Mouse (Mus musculus) olfactory bulb, adult 2 months (tissue): Measurements from ENCODE around the gene Ipo13. TPM values are rescaled to one million over a fixed set of nuclear protein-coding genes. Genes with fewer than 3 reads are reported as not detected.

Experiments
- H3K27ac ChIP-seq: fragments of 200-500 bp; 2 replicates; pipeline ENCODE4 v1.5.1; 2012; ENCODE audit warnings: low read depth, low read length; ENCODE audit not compliant: insufficient read depth
- H3K4me1 ChIP-seq: fragments of 200-500 bp; 2 replicates; pipeline ENCODE4 v1.6.1; 2012; ENCODE audit warnings: low read length; ENCODE audit not compliant: control insufficient read depth, insufficient read depth
- H3K4me3 ChIP-seq: fragments of 200-500 bp; 2 replicates; pipeline ENCODE4 v1.5.1; 2012; ENCODE audit warnings: mild to moderate bottlenecking, low read depth, low read length, moderate library complexity; ENCODE audit not compliant: insufficient read depth
- CTCF ChIP-seq: fragments of 200-500 bp; IDR thresholded peaks from 2 replicates; pipeline ENCODE4 v1.5.1; 2012; ENCODE audit warnings: low read depth, mild to moderate bottlenecking, low read length, moderate library complexity; ENCODE audit not compliant: insufficient read depth
- POLR2A ChIP-seq: fragments of 200-500 bp; IDR thresholded peaks from 2 replicates; pipeline ENCODE4 v1.6.1; 2012; ENCODE audit warnings: mild to moderate bottlenecking, low read depth, low read length, moderate library complexity; ENCODE audit not compliant: insufficient read depth
- WGBS: fragments of 180-500 bp; shearing (Covaris S2); methylation state at CpG from one replicate; pipeline ENCODE4 v1.1.7; 2018; 5-methylcytosine and 5-hydroxymethylcytosine counted together
- polyA plus RNA-seq: library from polyadenylated mRNA; stranded (reverse); fragments of >200 nt; gene quantifications from 2 replicates; pipeline ENCODE4 v1.2.4, GENCODE M21; 2012; ENCODE audit warnings: low replicate concordance; ENCODE audit not compliant: missing spikeins, insufficient read depth, insufficient read length

The Ipo13 gene
- polyA plus RNA-seq, 1 experiment: not detected

DNA sequence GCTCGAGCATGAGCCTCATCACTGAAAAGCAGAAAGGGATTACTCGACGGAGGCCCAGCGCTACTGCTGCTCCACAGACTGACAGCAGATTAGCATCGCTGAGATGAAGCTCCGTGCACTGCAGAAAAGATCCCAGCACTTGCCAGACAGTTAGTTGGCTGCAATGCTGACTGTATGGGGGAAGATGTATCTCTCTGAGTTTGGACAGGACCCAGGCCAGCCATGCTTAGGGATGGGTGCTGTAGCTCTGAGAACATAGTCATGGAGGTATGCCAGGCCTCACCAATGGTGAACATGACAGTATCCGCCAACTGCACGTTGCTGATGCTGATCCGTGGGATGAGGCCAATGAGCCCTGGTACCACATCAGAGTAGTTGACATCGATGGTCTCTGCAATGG is 10.7 kb downstream of the Ipo13 start:
- Histone ChIP-seq H3K4me1 (peaks cover 18% of the 10 kb centered on the region; the same call in 1 of the 2 replicates), H3K27ac (no peak overlapping the region), H3K4me3 (no peak overlapping the region)
- WGBS: 61% methylated on average over 10 of the region's 10 CpGs
- no peak for TF ChIP-seq POLR2A
- no peak for TF ChIP-seq CTCF

- TF ChIP-seq CTCF (no peak), POLR2A (no peak)
- Histone ChIP-seq H3K27ac (no peak overlapping the region), H3K4me1 (no peaks in the 10 kb centered on the region), H3K4me3 (no peak overlapping the region)
- 82% methylated on average over 3 of the region's 3 CpGs for WGBS
These were observed 16.7 kb downstream of the Ipo13 start for GRCm38 (mm10) chr4:117898111-117898510.

GRCm38 (mm10) chr4:117896031-117896430 is 18.8 kb downstream of the Ipo13 start:
- H3K4me1 ChIP-seq: peaks cover 5% of the 10 kb centered on the region; the same call in 1 of the 2 replicates
- TF ChIP-seq POLR2A (no peak), CTCF (no peak)
- 95% methylated on average over 6 of the region's 6 CpGs for WGBS
- no peak overlapping the region for H3K27ac ChIP-seq
- H3K4me3 ChIP-seq: no peak overlapping the region

- TF ChIP-seq POLR2A (no peak), CTCF (no peak)
- H3K4me3 ChIP-seq: no peak overlapping the region
- peaks cover 9% of the 10 kb centered on the region for H3K4me1 ChIP-seq
- no peak overlapping the region for H3K27ac ChIP-seq
- WGBS: 69% methylated on average over 7 of the region's 7 CpGs
These were observed 19.5 kb downstream of the Ipo13 start for GRCm38 (mm10) chr4:117895339-117895738.

- WGBS: 89% methylated on average over 8 of the region's 8 CpGs
- H3K27ac ChIP-seq: no peak overlapping the region
- H3K4me1 ChIP-seq: peaks cover 9% of the 10 kb centered on the region
- H3K4me3 ChIP-seq: no peak overlapping the region
- no peak for TF ChIP-seq CTCF
- TF ChIP-seq POLR2A: no peak
These were observed 20.2 kb downstream of the Ipo13 start for GRCm38 (mm10) chr4:117894601-117895000.

GRCm38 (mm10) chr4:117893376-117893775 is 21.4 kb downstream of the Ipo13 start:
- no peak overlapping the region for H3K27ac ChIP-seq
- peaks cover 9% of the 10 kb centered on the region for H3K4me1 ChIP-seq
- H3K4me3 ChIP-seq: no peak overlapping the region
- TF ChIP-seq CTCF (no peak), POLR2A (no peak)
- WGBS: 40% methylated on average over 9 of the region's 9 CpGs

DNA sequence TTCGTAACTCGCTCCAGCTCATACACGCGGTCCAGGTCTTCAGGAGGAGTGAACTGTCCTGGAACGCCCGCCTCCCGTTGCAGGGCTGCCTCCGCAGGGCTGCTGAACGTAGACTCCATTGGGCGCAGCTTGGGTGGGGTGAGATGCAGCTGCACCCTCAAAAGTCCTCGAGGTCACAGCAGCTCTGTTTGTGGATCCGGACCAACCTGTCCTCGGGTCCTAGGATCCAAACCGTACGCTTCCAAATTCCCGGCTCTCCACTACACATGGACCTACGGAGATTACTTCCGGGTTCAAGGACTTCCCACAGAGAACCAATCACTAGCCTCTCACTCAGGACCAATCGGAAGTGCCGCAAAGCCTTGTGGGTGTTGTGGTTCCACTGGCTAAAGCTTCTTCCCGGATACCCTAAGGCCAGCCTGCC is 23.0 kb downstream of the Ipo13 start, which contains the start of gene Dph2:
Dph2 (minus strand) TSS at position 295 of the 424 bp plus-strand sequence.
- Histone ChIP-seq H3K4me1 (peaks cover 9% of the 10 kb centered on the region), H3K27ac (0 out of 2 replicates have a peak within 1 kb of the TSS, but pooled peaks have one; percentile 3), H3K4me3 (peak within 1 kb of the TSS; percentile 72)
- TF ChIP-seq POLR2A (no peak), CTCF (no peak)
- WGBS: 0% methylated on average over 21 of the region's 21 CpGs

DNA sequence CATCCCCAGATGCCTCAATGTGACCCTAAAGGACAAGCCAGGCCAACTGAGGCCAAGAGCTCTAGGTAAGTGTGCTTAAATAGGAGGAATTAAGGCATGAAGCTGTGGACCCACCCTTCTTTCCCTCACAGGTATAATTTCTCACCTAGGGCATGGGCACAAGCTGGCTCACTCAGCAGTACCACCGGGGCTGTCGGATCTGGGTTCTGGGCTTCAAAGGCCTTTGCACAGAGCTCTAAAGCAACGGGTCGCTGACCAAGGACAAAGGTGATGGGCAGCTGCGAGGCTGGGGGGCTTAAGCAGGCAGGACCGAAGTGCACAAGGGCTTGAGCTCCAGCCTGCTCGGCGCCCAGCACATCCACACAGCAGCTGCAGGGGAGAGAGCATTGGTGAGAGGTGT is 24.0 kb downstream of the Ipo13 start:
- 55% methylated on average over 8 of the region's 8 CpGs for WGBS
- Histone ChIP-seq H3K4me1 (peaks cover 15% of the 10 kb centered on the region), H3K4me3 (no peak overlapping the region), H3K27ac (no peak overlapping the region)
- no peak for TF ChIP-seq POLR2A
- TF ChIP-seq CTCF: no peak

- no peak overlapping the region for H3K27ac ChIP-seq
- WGBS: 89% methylated on average over 14 of the region's 14 CpGs
- H3K4me1 ChIP-seq: peaks cover 21% of the 10 kb centered on the region
- TF ChIP-seq POLR2A (no peak), CTCF (no peak)
- no peak overlapping the region for H3K4me3 ChIP-seq
These were observed 24.8 kb downstream of the Ipo13 start for GRCm38 (mm10) chr4:117890031-117890430.

GRCm38 (mm10) chr4:117889471-117889870 is 25.3 kb downstream of the Ipo13 start:
- no peak overlapping the region for H3K27ac ChIP-seq
- H3K4me1 ChIP-seq: peaks cover 25% of the 10 kb centered on the region
- H3K4me3 ChIP-seq: no peak overlapping the region
- 91% methylated on average over 15 of the region's 15 CpGs for WGBS
- TF ChIP-seq CTCF: no peak
- TF ChIP-seq POLR2A: no peak
